Mouse (Mus musculus) hindbrain, embryonic 15.5 days (tissue): Measurements from ENCODE around the gene Ubash3b. TPM values are rescaled to one million over a fixed set of nuclear protein-coding genes. Genes with fewer than 3 reads are reported as not detected.

Experiments used
- polyA plus RNA-seq: library from polyadenylated mRNA; unstranded; fragments of >200 nt; fragmentation: Nextera tagmentation; extraction: Ambion mirVana; gene quantifications from 2 replicates; pipeline ENCODE4 v1.2.1, GENCODE M21; 2015

Ubash3b gene
- polyA plus RNA-seq, 1 experiment from 2014 or later = 27.3 TPM

Other genes with a start within 250 kb of the Ubash3b start
- 1.2 and 1.3 TPM in 2 replicates for gene Jhy, start 197.6 kb downstream of the Ubash3b start, polyA plus RNA-seq
- gene Crtam, start 157.1 kb downstream of the Ubash3b start, polyA plus RNA-seq = 0.14 and 0.27 TPM in 2 replicates